11 mouse cellular contexts compared by ENCODE assay signal in genomic region chr11:40677169-40677568, GRCm38 (mm10). TPM values are rescaled to one million over a fixed set of nuclear protein-coding genes. Genes with fewer than 3 reads are reported as not detected.
DNase-seq lines count a peak whose midpoint lies in the region; ATAC-seq and TF ChIP-seq lines count a peak whose summit lies in the region.
"Had no signal": no experiment of that assay in that cellular context is flagged by ENCODE, and none has a peak within 500 bp of the region (broad histone marks: within the 10 kb centered on the region; RNA-seq: fewer than 3 reads in every experiment).

No protein-coding gene starts in this region.

- no peak overlapping the region for H3K27ac ChIP-seq in limb, embryonic 11.5 days (replicated peaks; ENCODE audit: low read depth, low read length)
- H3K27ac ChIP-seq in limb, embryonic 10.5 days, result no peak overlapping the region
- no peak overlapping the region for H3K27ac ChIP-seq in liver, embryonic 14.5 days
- H3K27ac ChIP-seq: liver, embryonic 15.5 days had no signal

- H3K4me3 ChIP-seq in limb, embryonic 11.5 days (ENCODE audit: low read depth, low read length), result no peak overlapping the region
- H3K4me3 ChIP-seq in limb, embryonic 10.5 days, result no peak overlapping the region
- no peak overlapping the region for H3K4me3 ChIP-seq in liver, embryonic 14.5 days (ENCODE audit: insufficient read depth in 1 of 2, low read depth in 2 of 2, low read length in 2 of 2)
- H3K4me3 ChIP-seq: erythroblast, embryonic 14.5 days; liver, embryonic 15.5 days had no signal

- H3K4me1 ChIP-seq in limb, embryonic 11.5 days (ENCODE audit: control insufficient read depth, insufficient read depth, low read length), result no peaks in the 10 kb centered on the region
- H3K4me1 ChIP-seq in limb, embryonic 10.5 days, result no peaks in the 10 kb centered on the region
- no peaks in the 10 kb centered on the region for H3K4me1 ChIP-seq in liver, embryonic 14.5 days (replicated peaks; ENCODE audit: control insufficient read depth in 2 of 2, insufficient read depth in 2 of 2, low read length in 1 of 2)
- H3K4me1 ChIP-seq: liver, embryonic 15.5 days had no signal

- no peak for ATAC-seq in limb, embryonic 11.5 days (ENCODE audit: insufficient number of reproducible peaks, low FRiP score, low TSS enrichment, low read depth)
- ATAC-seq in liver, embryonic 14.5 days (ENCODE audit: insufficient read depth), result no peak

- WGBS in limb, embryonic 11.5 days, result 97% methylated on average over 1 of the region's 1 CpGs
- WGBS in limb, embryonic 10.5 days, result 93% methylated on average over 1 of the region's 1 CpGs
- 89% methylated on average over 1 of the region's 1 CpGs for WGBS in liver, embryonic 14.5 days (ENCODE audit: insufficient replicate concordance)

- TF ChIP-seq EP300 in liver, embryonic 14.5 days (IDR thresholded peaks at IDR 0.05; ENCODE audit: low read depth), result no peak

- peak; percentile 18 for DNase-seq in adrenal gland, adult 2 months
- no peak for DNase-seq in adrenal gland, adult 8-10 months
- peak; percentile 24 for DNase-seq in limb, embryonic 11.5 days (ENCODE audit: low spot score)
- no peak for DNase-seq in limb, embryonic 10.5 days (ENCODE audit: low spot score)
- peak; percentile 67 for DNase-seq in R1 (ENCODE audit: low read depth, low spot score)
- no peak for DNase-seq in liver, embryonic 14.5 days (ENCODE audit: low read depth in 3 of 3, low spot score in 3 of 3)
- no peak for DNase-seq in spleen, adult 18-20 months
- DNase-seq in Muller cell, postnatal 12 days (ENCODE audit: inconsistent ontology term), result no peak
- DNase-seq: heart, adult 18-20 months had no signal

- no peak overlapping the region for H3K9ac ChIP-seq in limb, embryonic 11.5 days (ENCODE audit: low read length)
- H3K9ac ChIP-seq in liver, embryonic 14.5 days (replicated peaks), result no peak overlapping the region
- H3K9ac ChIP-seq: liver, embryonic 15.5 days had no signal

- H3K36me3 ChIP-seq in limb, embryonic 11.5 days (ENCODE audit: control insufficient read depth, insufficient read depth, low read length), result peaks cover 12% of the 10 kb centered on the region
- peaks cover 60% of the 10 kb centered on the region for H3K36me3 ChIP-seq in limb, embryonic 10.5 days
- peaks cover 34% of the 10 kb centered on the region for H3K36me3 ChIP-seq in liver, embryonic 14.5 days (replicated peaks; ENCODE audit: control insufficient read depth, insufficient read depth, low read depth)

- peak; percentile 69 for TF ChIP-seq CTCF in liver, embryonic 14.5 days (IDR thresholded peaks at IDR 0.05; ENCODE audit: low read depth)

- no peaks in the 10 kb centered on the region for H3K27me3 ChIP-seq in limb, embryonic 11.5 days (ENCODE audit: control insufficient read depth, insufficient read depth, low read length)
- no peaks in the 10 kb centered on the region for H3K27me3 ChIP-seq in limb, embryonic 10.5 days (ENCODE audit: low read depth, poor library complexity, severe bottlenecking)
- H3K27me3 ChIP-seq in liver, embryonic 14.5 days (ENCODE audit: control insufficient read depth, insufficient read depth, low read length), result no peaks in the 10 kb centered on the region
- H3K27me3 ChIP-seq: liver, embryonic 15.5 days had no signal

- no peaks in the 10 kb centered on the region for H3K9me3 ChIP-seq in limb, embryonic 11.5 days (ENCODE audit: control insufficient read depth, low read length)
- no peaks in the 10 kb centered on the region for H3K9me3 ChIP-seq in limb, embryonic 10.5 days (replicated peaks)
- no peaks in the 10 kb centered on the region for H3K9me3 ChIP-seq in liver, embryonic 14.5 days (ENCODE audit: control insufficient read depth, low read length)
- H3K9me3 ChIP-seq: liver, embryonic 15.5 days had no signal

- H3K4me2 ChIP-seq in limb, embryonic 11.5 days (ENCODE audit: low read depth, severe bottlenecking), result no peak overlapping the region
- no peak overlapping the region for H3K4me2 ChIP-seq in liver, embryonic 14.5 days (ENCODE audit: low read depth)
- H3K4me2 ChIP-seq: liver, embryonic 15.5 days had no signal

RNA-seq across cellular contexts. Expression of gene Mat2b, which starts 17.8 kb away (rescaled TPM):
- total RNA-seq in adrenal gland, adult 2 months (2021), result 10 to 100 TPM; 61.3 to 92.1 TPM
- polyA plus RNA-seq in adrenal gland, adult 2 months (2012; rRNA removed), result 22.9 and 28.7 TPM in 2 replicates
- 100 to 1,000 TPM in 1 of 4 experiments, 10 to 100 TPM in 3; 86.3 to 102 (median 93.8) TPM for total RNA-seq in adrenal gland, adult 8-10 months (2022)
- 126 and 130 TPM in 2 replicates for polyA plus RNA-seq in limb, embryonic 11.5 days (2014; fragmentation: Nextera tagmentation; extraction: Ambion mirVana)
- polyA plus RNA-seq in limb, embryonic 10.5 days (2016; fragmentation: Nextera tagmentation; extraction: Ambion mirVana), result 116 and 123 TPM in 2 replicates
- 21.9 and 30.3 TPM in 2 replicates for polyA plus RNA-seq in liver, embryonic 14.5 days (2012; rRNA removed)
- polyA plus RNA-seq in liver, embryonic 14.5 days (2014; fragmentation: Nextera tagmentation; extraction: Ambion mirVana), result 58.2 and 61.4 TPM in 2 replicates

RNA-seq across cellular contexts. Expression of gene Hmmr, which starts 56.1 kb away (rescaled TPM):
- total RNA-seq in adrenal gland, adult 2 months (2021), result 1 to 10 TPM in 1 of 2 experiments, under 1 TPM in 1; 0.76 to 1.4 TPM
- 0.32 and 0.47 TPM in 2 replicates for polyA plus RNA-seq in adrenal gland, adult 2 months (2012; rRNA removed)
- 1 to 10 TPM in 1 of 4 experiments, under 1 TPM in 3; 0.51 to 1.0 (median 0.60) TPM for total RNA-seq in adrenal gland, adult 8-10 months (2022)
- polyA plus RNA-seq in limb, embryonic 11.5 days (2014; fragmentation: Nextera tagmentation; extraction: Ambion mirVana), result 62.0 and 64.4 TPM in 2 replicates
- 54.2 and 55.5 TPM in 2 replicates for polyA plus RNA-seq in limb, embryonic 10.5 days (2016; fragmentation: Nextera tagmentation; extraction: Ambion mirVana)
- 23.1 and 31.0 TPM in 2 replicates for polyA plus RNA-seq in liver, embryonic 14.5 days (2012; rRNA removed)
- 56.0 and 58.7 TPM in 2 replicates for polyA plus RNA-seq in liver, embryonic 14.5 days (2014; fragmentation: Nextera tagmentation; extraction: Ambion mirVana)

RNA-seq across cellular contexts. Expression of gene Nudcd2, which starts 56.3 kb away (rescaled TPM):
- 10 to 100 TPM; 21.1 to 25.2 TPM for total RNA-seq in adrenal gland, adult 2 months (2021)
- 22.0 and 27.2 TPM in 2 replicates for polyA plus RNA-seq in adrenal gland, adult 2 months (2012; rRNA removed)
- total RNA-seq in adrenal gland, adult 8-10 months (2022), result 10 to 100 TPM; 26.4 to 31.4 (median 29.8) TPM
- polyA plus RNA-seq in limb, embryonic 11.5 days (2014; fragmentation: Nextera tagmentation; extraction: Ambion mirVana), result 231 TPM in 2 replicates
- 232 and 242 TPM in 2 replicates for polyA plus RNA-seq in limb, embryonic 10.5 days (2016; fragmentation: Nextera tagmentation; extraction: Ambion mirVana)
- 21.0 and 29.2 TPM in 2 replicates for polyA plus RNA-seq in liver, embryonic 14.5 days (2012; rRNA removed)
- polyA plus RNA-seq in liver, embryonic 14.5 days (2014; fragmentation: Nextera tagmentation; extraction: Ambion mirVana), result 79.6 and 82.8 TPM in 2 replicates

Comparison
In these comparisons a context has a peak if more than half of its experiments do, and no peak if none do; other contexts are left out.
1. DNase-seq: peak in adrenal gland, adult 2 months (single experiment), limb, embryonic 11.5 days (single experiment) and R1 (single experiment); none in adrenal gland, adult 8-10 months (single experiment), limb, embryonic 10.5 days (single experiment), liver, embryonic 14.5 days (0 of 3), spleen, adult 18-20 months (0 of 2) and Muller cell, postnatal 12 days (single experiment).
2. RNA of gene Hmmr, which starts 56.1 kb away (polyA plus RNA-seq): 62.0 to 64.4 TPM in limb, embryonic 11.5 days, 23.1 to 58.7 TPM in liver, embryonic 14.5 days and 54.2 to 55.5 TPM in limb, embryonic 10.5 days; 0.32 to 0.47 TPM in adrenal gland, adult 2 months; every median in the first group is over 10 times any median in the second.